Mouse (Mus musculus) CH12.LX (cell line): ENCODE data around the gene Tacc2.

Source experiments
- BHLHE40 ChIP-seq: IDR thresholded peaks from 2 replicates; pipeline ENCODE4 v1.6.1; 2011; ENCODE audit warnings: mild to moderate bottlenecking, low read depth, low read length, improper control_type of control experiment
- CHD2 ChIP-seq: IDR thresholded peaks from 2 replicates; pipeline ENCODE4 v1.6.1; 2011; ENCODE audit warnings: low read length, improper control_type of control experiment
- CTCF ChIP-seq, 2 experiments: IDR thresholded peaks in 1 of 2; conservative IDR thresholded peaks in 1 of 2; 2 replicates each; pipeline ENCODE4 v1.5.1; 2011 to 2012; ENCODE audit warnings: low read depth in 2 of 2, low read length in 2 of 2, improper control_type of control experiment in 1 of 2, inconsistent platforms in 1 of 2, mild to moderate bottlenecking in 1 of 2, moderate library complexity in 1 of 2
- E2F4 ChIP-seq: IDR thresholded peaks from 2 replicates; pipeline ENCODE4 v1.6.1; 2011; ENCODE audit warnings: low read depth, low read length, improper control_type of control experiment; ENCODE audit not compliant: insufficient replicate concordance
- JUN ChIP-seq: IDR thresholded peaks from 2 replicates; pipeline ENCODE4 v1.6.1; 2011; ENCODE audit warnings: low read depth, mild to moderate bottlenecking, low read length, improper control_type of control experiment, moderate library complexity; ENCODE audit not compliant: insufficient read depth
- JUND ChIP-seq: conservative IDR thresholded peaks from 2 replicates; pipeline ENCODE4 v1.6.1; 2011; ENCODE audit warnings: low read depth, low read length, improper control_type of control experiment
- MAX ChIP-seq: IDR thresholded peaks from 2 replicates; pipeline ENCODE4 v1.6.1; 2011; ENCODE audit warnings: low read length, improper control_type of control experiment
- MEF2A ChIP-seq: IDR thresholded peaks from 2 replicates; pipeline ENCODE4 v1.6.1; 2014; ENCODE audit warnings: low read depth, mild to moderate bottlenecking, inconsistent platforms, low read length, improper control_type of control experiment, borderline replicate concordance
- POLR2A ChIP-seq: IDR thresholded peaks from 2 replicates; pipeline ENCODE4 v1.6.1; 2011; ENCODE audit warnings: low read depth, mild to moderate bottlenecking, improper control_type of control experiment, low read length
- POLR2AphosphoS2 ChIP-seq: IDR thresholded peaks from 2 replicates; pipeline ENCODE4 v1.6.1; 2011; ENCODE audit warnings: low read depth, low read length, improper control_type of control experiment
- ZKSCAN1 ChIP-seq: IDR thresholded peaks from 2 replicates; pipeline ENCODE4 v1.6.1; 2012; ENCODE audit warnings: low read depth, inconsistent platforms, low read length, improper control_type of control experiment, borderline replicate concordance
- ZMIZ1 ChIP-seq: IDR thresholded peaks from 2 replicates; pipeline ENCODE4 v1.6.1; 2012; ENCODE audit warnings: low read depth, mild to moderate bottlenecking, inconsistent platforms, low read length, improper control_type of control experiment

- TF ChIP-seq CTCF (conservative IDR thresholded peaks at IDR 0.05 in 1 of 2, IDR thresholded peaks at IDR 0.05 in 1 of 2; ENCODE audit: low read depth in 2 of 2, low read length in 2 of 2) = no peak
- TF ChIP-seq POLR2A = no peak
- TF ChIP-seq E2F4 = no peak
- TF ChIP-seq ZMIZ1 = no peak
- no peak for TF ChIP-seq ZKSCAN1
- TF ChIP-seq JUN = no peak
- TF ChIP-seq MEF2A = no peak
- TF ChIP-seq MAX = no peak
- TF ChIP-seq POLR2AphosphoS2 = no peak
- TF ChIP-seq JUND = no peak
- TF ChIP-seq CHD2 = no peak
- TF ChIP-seq BHLHE40 = no peak
Measured at GRCm38 (mm10) chr7:130677541-130678274, 100.5 kb downstream of the Tacc2 start.
